Mouse (Mus musculus): ENCODE results near the gene Slc25a40.

GRCm38 (mm10) chr5:8491778-8492177, 69.1 kb downstream of the Slc25a40 start:
- TF ChIP-seq CTCF (IDR thresholded peaks at IDR 0.05) (no peak), POLR2A (IDR thresholded peaks at IDR 0.05; ENCODE audit: insufficient read depth, low read depth, low read length) (no peak), EP300 (IDR thresholded peaks at IDR 0.05; ENCODE audit: insufficient read depth, low read depth, low read length) (no peak)
